Mouse (Mus musculus): Measurements from ENCODE around the gene 4930470P17Rik. TPM values are rescaled to one million over a fixed set of nuclear protein-coding genes. Genes with fewer than 3 reads are reported as not detected.
"Not testable (repeated sequence)": the region's sequence is repeated elsewhere in the genome, so short reads cannot be mapped to it uniquely, and the experiment has no call there.

Gene 4930470P17Rik
- polyA plus RNA-seq (2015; fragmentation: Nextera tagmentation; extraction: Ambion mirVana) = not detected in 2 replicates

- no peak within 1 kb of the TSS for H3K27ac ChIP-seq
- WGBS = 65% methylated on average over 9 of the region's 9 CpGs
Observed at GRCm38 (mm10) chr2:170601917-170602316, at the start of gene 4930470P17Rik. Gene 4930470P17Rik (minus strand): TSS chr2:170602017.

GRCm38 (mm10) chr2:170651483-170651882, 49.7 kb upstream of the 4930470P17Rik start:
- Histone ChIP-seq H3K9ac (no peak overlapping the region), H3K4me3 (no peak overlapping the region), H3K27me3 (no peaks in the 10 kb centered on the region), H3K4me2 (no peak overlapping the region), H3K36me3 (no peaks in the 10 kb centered on the region), H3K27ac (no peak overlapping the region), H3K9me3 (no peaks in the 10 kb centered on the region), H3K4me1 (no peaks in the 10 kb centered on the region)
- ATAC-seq (ENCODE audit: insufficient number of reproducible peaks, low FRiP score, low TSS enrichment, low read depth) = no peak
- WGBS = 86% methylated on average over 1 of the region's 1 CpGs

More at GRCm38 (mm10) chr2:170601917-170602316, at the start of gene 4930470P17Rik:
- H3K36me3 ChIP-seq = no peaks in the 10 kb centered on the region
- no peak for ATAC-seq (ENCODE audit: insufficient number of reproducible peaks, low FRiP score, low TSS enrichment, low read depth)
- H3K4me1 ChIP-seq = peaks cover 4% of the 10 kb centered on the region; the same call in 1 of the 2 replicates
- no peak within 1 kb of the TSS for H3K4me2 ChIP-seq
- H3K9me3 ChIP-seq = no peaks in the 10 kb centered on the region
- H3K27me3 ChIP-seq = no peaks in the 10 kb centered on the region; the same call in 1 of the 2 replicates
- H3K4me3 ChIP-seq = no peak within 1 kb of the TSS
- no peak within 1 kb of the TSS for H3K9ac ChIP-seq

DNA sequence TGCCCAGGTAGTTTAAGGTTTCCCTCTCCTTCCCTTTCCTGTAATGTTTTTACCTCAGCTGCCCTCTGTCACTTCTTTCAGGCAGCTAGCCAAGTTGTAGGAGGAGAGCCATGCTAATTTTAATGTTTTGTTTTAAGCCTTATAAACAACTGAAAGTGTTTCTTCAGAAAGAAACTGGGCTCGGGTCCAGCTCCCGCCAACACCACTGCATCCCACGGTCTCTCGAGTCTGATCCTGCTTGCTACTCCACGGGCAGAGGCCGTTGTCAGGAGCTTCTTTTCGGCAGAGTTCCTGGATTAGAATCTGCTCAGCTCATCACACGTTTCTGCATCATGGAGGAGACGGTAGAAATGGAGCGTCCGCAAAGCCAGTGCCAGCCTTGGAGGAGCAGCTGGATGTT, 46.7 kb upstream of the 4930470P17Rik start:
- Histone ChIP-seq H3K4me3 (no peak overlapping the region), H3K36me3 (no peaks in the 10 kb centered on the region), H3K4me2 (no peak overlapping the region), H3K27ac (no peak overlapping the region), H3K9me3 (no peaks in the 10 kb centered on the region), H3K4me1 (no peaks in the 10 kb centered on the region), H3K9ac (no peak overlapping the region), H3K27me3 (no peaks in the 10 kb centered on the region)
- no peak for ATAC-seq (ENCODE audit: insufficient number of reproducible peaks, low FRiP score, low TSS enrichment, low read depth)
- 61% methylated on average over 11 of the region's 11 CpGs for WGBS

- no peak for ATAC-seq (ENCODE audit: insufficient number of reproducible peaks, low FRiP score, low TSS enrichment, low read depth)
- WGBS = 86% methylated on average over 6 of the region's 6 CpGs
Observed at GRCm38 (mm10) chr2:170646201-170646600, 44.4 kb upstream of the 4930470P17Rik start.

GRCm38 (mm10) chr2:170642338-170642806, 40.6 kb upstream of the 4930470P17Rik start:
- no peaks in the 10 kb centered on the region for H3K9me3 ChIP-seq
- ATAC-seq (ENCODE audit: insufficient number of reproducible peaks, low FRiP score, low TSS enrichment, low read depth) = no peak
- WGBS = 46% methylated on average over 4 of the region's 4 CpGs

More at GRCm38 (mm10) chr2:170646201-170646600, 44.4 kb upstream of the 4930470P17Rik start:
- H3K27ac ChIP-seq = no peak overlapping the region
- no peak overlapping the region for H3K9ac ChIP-seq
- no peaks in the 10 kb centered on the region for H3K4me1 ChIP-seq
- H3K27me3 ChIP-seq = no peaks in the 10 kb centered on the region
- H3K9me3 ChIP-seq = no peaks in the 10 kb centered on the region
- H3K4me3 ChIP-seq = no peak overlapping the region
- no peaks in the 10 kb centered on the region for H3K36me3 ChIP-seq
- H3K4me2 ChIP-seq = no peak overlapping the region

GRCm38 (mm10) chr2:170640281-170640680, 38.5 kb upstream of the 4930470P17Rik start:
- Histone ChIP-seq H3K27me3 (no peaks in the 10 kb centered on the region; the same call in 1 of the 2 replicates), H3K4me3 (no peak overlapping the region), H3K9ac (no peak overlapping the region), H3K4me1 (0 out of 2 replicates have a peak, but pooled peaks cover 3% of the 10 kb centered on the region), H3K9me3 (no peaks in the 10 kb centered on the region), H3K27ac (no peak overlapping the region), H3K4me2 (no peak overlapping the region), H3K36me3 (no peaks in the 10 kb centered on the region)
- no peak for ATAC-seq (ENCODE audit: insufficient number of reproducible peaks, low FRiP score, low TSS enrichment, low read depth)
- WGBS = 81% methylated on average over 11 of the region's 11 CpGs

More at GRCm38 (mm10) chr2:170642338-170642806, 40.6 kb upstream of the 4930470P17Rik start:
- 0 out of 2 replicates have a peak, but pooled peaks cover 3% of the 10 kb centered on the region for H3K4me1 ChIP-seq
- H3K27ac ChIP-seq = no peak overlapping the region
- H3K4me3 ChIP-seq = no peak overlapping the region
- H3K4me2 ChIP-seq = no peak overlapping the region
- H3K36me3 ChIP-seq = no peaks in the 10 kb centered on the region
- H3K9ac ChIP-seq = no peak overlapping the region
- H3K27me3 ChIP-seq = no peaks in the 10 kb centered on the region; the same call in 1 of the 2 replicates

DNA sequence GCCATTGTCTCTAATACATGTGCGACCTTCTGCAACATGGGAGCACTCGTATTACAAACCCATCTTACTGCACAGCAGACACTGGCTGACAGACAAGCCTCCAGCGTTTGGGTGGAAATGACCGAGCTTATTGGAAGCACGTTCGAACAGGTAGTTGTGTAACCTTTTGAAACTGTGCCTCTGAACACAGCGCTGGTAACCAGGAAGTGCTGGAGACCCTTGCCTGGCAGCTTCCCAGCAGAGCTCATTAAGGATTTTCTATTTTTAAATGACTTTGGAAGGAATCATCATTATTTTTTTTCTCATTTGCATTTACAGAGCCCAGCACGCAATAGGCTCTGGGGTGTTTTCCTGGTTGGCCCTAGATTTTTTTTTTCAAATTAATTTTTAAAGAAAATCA, 36.9 kb upstream of the 4930470P17Rik start:
- H3K9me3 ChIP-seq = no peaks in the 10 kb centered on the region
- H3K4me3 ChIP-seq = no peak overlapping the region
- 0 out of 2 replicates have a peak, but pooled peaks cover 6% of the 10 kb centered on the region for H3K4me1 ChIP-seq
- H3K4me2 ChIP-seq = no peak overlapping the region
- no peak for ATAC-seq (ENCODE audit: insufficient number of reproducible peaks, low FRiP score, low TSS enrichment, low read depth)
- 35% methylated on average over 8 of the region's 8 CpGs for WGBS
- no peaks in the 10 kb centered on the region for H3K36me3 ChIP-seq
- H3K27ac ChIP-seq = no peak overlapping the region
- H3K9ac ChIP-seq = no peak overlapping the region
- H3K27me3 ChIP-seq = no peaks in the 10 kb centered on the region; the same call in 1 of the 2 replicates

GRCm38 (mm10) chr2:170632998-170633622, 31.3 kb upstream of the 4930470P17Rik start:
- 97% methylated on average over 2 of the region's 2 CpGs for WGBS
- no peak overlapping the region for H3K4me2 ChIP-seq
- H3K27me3 ChIP-seq = no peaks in the 10 kb centered on the region; the same call in 1 of the 2 replicates
- H3K9me3 ChIP-seq = no peaks in the 10 kb centered on the region
- peak; percentile 67; the same call in 1 of the 2 replicates for ATAC-seq (ENCODE audit: insufficient number of reproducible peaks, low FRiP score, low TSS enrichment, low read depth)
- H3K4me3 ChIP-seq = no peak overlapping the region
- no peak overlapping the region for H3K9ac ChIP-seq
- no peak overlapping the region for H3K27ac ChIP-seq
- H3K4me1 ChIP-seq = 0 out of 2 replicates have a peak, but pooled peaks cover 2% of the 10 kb centered on the region
- no peaks in the 10 kb centered on the region for H3K36me3 ChIP-seq

- Histone ChIP-seq H3K9me3 (no peaks in the 10 kb centered on the region), H3K4me2 (no peak overlapping the region), H3K9ac (no peak overlapping the region), H3K27ac (no peak overlapping the region), H3K36me3 (no peaks in the 10 kb centered on the region), H3K27me3 (no peaks in the 10 kb centered on the region), H3K4me3 (no peak overlapping the region), H3K4me1 (0 out of 2 replicates have a peak, but pooled peaks cover 2% of the 10 kb centered on the region)
- ATAC-seq (ENCODE audit: insufficient number of reproducible peaks, low FRiP score, low TSS enrichment, low read depth) = no peak
Observed at GRCm38 (mm10) chr2:170632386-170632785, 30.6 kb upstream of the 4930470P17Rik start.

GRCm38 (mm10) chr2:170631375-170631774, 29.6 kb upstream of the 4930470P17Rik start:
- 98% methylated on average over 1 of the region's 1 CpGs for WGBS
- Histone ChIP-seq H3K27ac (no peak overlapping the region), H3K4me1 (0 out of 2 replicates have a peak, but pooled peaks cover 2% of the 10 kb centered on the region), H3K9me3 (no peaks in the 10 kb centered on the region), H3K4me3 (no peak overlapping the region), H3K4me2 (no peak overlapping the region), H3K36me3 (no peaks in the 10 kb centered on the region), H3K9ac (no peak overlapping the region), H3K27me3 (no peaks in the 10 kb centered on the region)
- ATAC-seq (ENCODE audit: insufficient number of reproducible peaks, low FRiP score, low TSS enrichment, low read depth) = no peak

- Histone ChIP-seq H3K36me3 (no peaks in the 10 kb centered on the region), H3K27me3 (no peaks in the 10 kb centered on the region), H3K9me3 (no peaks in the 10 kb centered on the region), H3K9ac (no peak overlapping the region), H3K27ac (no peak overlapping the region), H3K4me3 (no peak overlapping the region), H3K4me2 (no peak overlapping the region), H3K4me1 (0 out of 2 replicates have a peak, but pooled peaks cover 2% of the 10 kb centered on the region)
- WGBS = 74% methylated on average over 11 of the region's 11 CpGs
- no peak for ATAC-seq (ENCODE audit: insufficient number of reproducible peaks, low FRiP score, low TSS enrichment, low read depth)
Observed at GRCm38 (mm10) chr2:170630553-170630952, 28.7 kb upstream of the 4930470P17Rik start.

DNA sequence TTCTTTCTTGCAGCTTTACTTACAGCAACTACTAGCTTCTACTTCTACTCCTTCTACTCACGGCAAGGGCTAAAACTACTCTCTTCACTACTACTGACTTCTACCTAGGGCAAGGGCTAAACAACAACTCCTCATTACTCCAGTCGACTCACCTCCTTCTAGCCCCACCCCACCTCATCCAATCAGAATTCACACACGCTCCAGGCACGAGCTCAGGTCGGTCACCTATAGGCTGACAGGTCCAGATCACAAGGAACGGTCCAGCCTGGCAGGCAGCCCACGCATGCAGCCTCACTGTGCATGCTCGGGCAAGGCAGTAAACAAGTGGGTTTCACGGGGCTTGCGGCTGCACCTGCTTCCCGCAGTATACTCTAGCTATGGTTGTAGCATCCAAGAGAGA, 26.2 kb upstream of the 4930470P17Rik start:
- H3K36me3 ChIP-seq; H3K4me3 ChIP-seq; H3K4me2 ChIP-seq; H3K4me1 ChIP-seq; ATAC-seq (ENCODE audit: insufficient number of reproducible peaks, low FRiP score, low TSS enrichment, low read depth); H3K27me3 ChIP-seq; H3K27ac ChIP-seq; H3K9ac ChIP-seq; H3K9me3 ChIP-seq: not testable (repeated sequence)
- 68% methylated on average over 11 of the region's 11 CpGs for WGBS

Measured in limb, embryonic 15.5 days (tissue).